Mouse (Mus musculus) frontal cortex, adult 2 months (tissue): ENCODE results near the gene Vps41. TPM values are rescaled to one million over a fixed set of nuclear protein-coding genes. Genes with fewer than 3 reads are reported as not detected.
A peak's percentile ranks its signal among the peaks of the same experiment; 100 is the strongest.

Source experiments
- DNase-seq, 2 experiments: peaks; one replicate each; pipeline ENCODE4 v3.0.0; 2022; ENCODE audit warnings: low spot score in 1 of 2; ENCODE audit errors: extremely low spot score in 1 of 2
- polyA plus RNA-seq: library from polyadenylated mRNA; depleted of rRNA; stranded (reverse); fragments of >200 nt; gene quantifications from 2 replicates; pipeline ENCODE4 v1.2.3, GENCODE M21; 2012

Gene Vps41
- polyA plus RNA-seq, 1 experiment, result 122 TPM

GRCm38 (mm10) chr13:18791314-18791713 is 74.2 kb downstream of the Vps41 start:
- no peak for DNase-seq

GRCm38 (mm10) chr13:18791724-18792123 is 74.6 kb downstream of the Vps41 start:
- no peak for DNase-seq

- no peak for DNase-seq
Measured at GRCm38 (mm10) chr13:18794454-18794853, 77.4 kb downstream of the Vps41 start.

- no peak for DNase-seq
Measured at GRCm38 (mm10) chr13:18797555-18797954, 80.5 kb downstream of the Vps41 start.

GRCm38 (mm10) chr13:18800434-18800833 is 83.3 kb downstream of the Vps41 start:
- no peak for DNase-seq

GRCm38 (mm10) chr13:18809465-18809864 is 92.4 kb downstream of the Vps41 start:
- DNase-seq, result no peak

- DNase-seq, result peak; percentile 25 to 83
Measured at GRCm38 (mm10) chr13:18809978-18810675, 93.0 kb downstream of the Vps41 start.

GRCm38 (mm10) chr13:18824420-18825123 is 107.5 kb downstream of the Vps41 start:
- peak in 1 of 2 experiments; percentile 19 for DNase-seq

GRCm38 (mm10) chr13:18827029-18827428 is 109.9 kb downstream of the Vps41 start:
- no peak for DNase-seq

GRCm38 (mm10) chr13:18830486-18830885 is 113.4 kb downstream of the Vps41 start:
- peak in 1 of 2 experiments; percentile 51 for DNase-seq

GRCm38 (mm10) chr13:18839231-18839630 is 122.1 kb downstream of the Vps41 start:
- DNase-seq, result no peak

GRCm38 (mm10) chr13:18840366-18840765 is 123.3 kb downstream of the Vps41 start:
- no peak for DNase-seq

- no peak for DNase-seq
Measured at GRCm38 (mm10) chr13:18841019-18841418, 123.9 kb downstream of the Vps41 start.

GRCm38 (mm10) chr13:18841752-18842282 is 124.7 kb downstream of the Vps41 start:
- DNase-seq, result no peak

- DNase-seq, result no peak
Measured at GRCm38 (mm10) chr13:18842556-18842955, 125.5 kb downstream of the Vps41 start.

- no peak for DNase-seq
Measured at GRCm38 (mm10) chr13:18843546-18843945, 126.5 kb downstream of the Vps41 start.

GRCm38 (mm10) chr13:18847386-18847785 is 130.3 kb downstream of the Vps41 start:
- no peak for DNase-seq

GRCm38 (mm10) chr13:18849563-18849962 is 132.5 kb downstream of the Vps41 start:
- DNase-seq, result no peak

GRCm38 (mm10) chr13:18851182-18851581 is 134.1 kb downstream of the Vps41 start:
- no peak for DNase-seq

- DNase-seq, result no peak
Measured at GRCm38 (mm10) chr13:18852718-18853117, 135.6 kb downstream of the Vps41 start.

GRCm38 (mm10) chr13:18856026-18856802 is 139.1 kb downstream of the Vps41 start:
- DNase-seq, result peak in 1 of 2 experiments; percentile 28
